In the genomic region with DNA sequence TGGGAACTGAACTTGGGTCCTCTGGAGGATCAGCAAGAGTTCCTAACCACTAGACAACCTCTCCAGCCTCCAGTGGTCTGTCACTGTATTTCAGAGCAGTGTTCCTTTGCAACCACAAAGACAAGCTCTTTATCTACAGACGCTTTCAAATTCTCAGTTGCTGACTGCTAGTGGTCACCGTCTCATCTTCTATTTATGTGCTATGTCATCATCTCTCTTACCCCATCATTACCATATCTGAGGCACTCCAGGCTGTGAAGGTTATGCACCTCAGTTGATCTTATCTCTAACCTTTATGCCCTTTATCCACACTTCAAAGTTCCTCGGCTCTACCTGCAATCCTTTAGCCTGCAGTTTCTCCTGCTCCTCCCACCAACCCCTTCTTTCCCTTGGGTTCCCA, we compare ENCODE assay signal across 27 mouse cellular contexts.
"Had no signal": no experiment of that assay in that cellular context is flagged by ENCODE, and none has a peak within 500 bp of the region (broad histone marks: within the 10 kb centered on the region; RNA-seq: fewer than 3 reads in every experiment).

No protein-coding gene starts in this region.

- H3K27me3 ChIP-seq: heart, embryonic 12.5 days; hindbrain, embryonic 12.5 days; intestine, embryonic 15.5 days; limb, embryonic 13.5 days; limb, embryonic 15.5 days; liver, embryonic 12.5 days had no signal

- H3K4me3 ChIP-seq: gastrocnemius, adult 2 months; heart, adult 2 months; heart, embryonic 10.5 days; heart, embryonic 12.5 days; hindbrain, embryonic 10.5 days; hindbrain, embryonic 12.5 days; intestine, embryonic 15.5 days; layer of hippocampus, adult 2 months; left cerebral cortex, adult 2 months; limb, embryonic 13.5 days; limb, embryonic 15.5 days; liver, embryonic 12.5 days had no signal

- H3K4me1 ChIP-seq: hindbrain, embryonic 12.5 days; intestine, embryonic 15.5 days had no signal

- H3K4me2 ChIP-seq: heart, embryonic 12.5 days; hindbrain, embryonic 12.5 days; hindbrain, embryonic 14.5 days; intestine, embryonic 15.5 days; limb, embryonic 13.5 days; limb, embryonic 15.5 days; liver, embryonic 12.5 days had no signal

- H3K36me3 ChIP-seq: hindbrain, embryonic 12.5 days; intestine, embryonic 15.5 days; limb, embryonic 13.5 days; limb, embryonic 15.5 days had no signal

- H3K27ac ChIP-seq: gastrocnemius, adult 2 months; heart, adult 2 months; heart, embryonic 10.5 days; hindbrain, embryonic 10.5 days; hindbrain, embryonic 12.5 days; hindbrain, embryonic 14.5 days; intestine, embryonic 15.5 days; layer of hippocampus, adult 2 months; left cerebral cortex, adult 2 months; limb, embryonic 13.5 days; limb, embryonic 15.5 days; liver, embryonic 12.5 days; liver, embryonic 14.5 days had no signal

- H3K9me3 ChIP-seq: heart, embryonic 10.5 days; heart, embryonic 12.5 days; hindbrain, embryonic 10.5 days; hindbrain, embryonic 12.5 days; intestine, embryonic 15.5 days; limb, embryonic 15.5 days; liver, embryonic 12.5 days had no signal

- ATAC-seq: hindbrain, embryonic 16.5 days; inflammation-experienced regulatory T-cells, adult 6 months; intestine, embryonic 15.5 days; intestine, postnatal 0 days; liver, embryonic 12.5 days had no signal

- DNase-seq: gastrocnemius, adult 2 months; gastrocnemius, postnatal 10 days; gastrocnemius, postnatal 25 days; heart, adult 2 months; heart, postnatal 10 days; heart, postnatal 4 days; kidney, adult 18-20 months; kidney, adult 8-10 months; kidney, postnatal 10 days; kidney, postnatal 25 days; kidney, postnatal 4 days; left cerebral cortex, postnatal 4 days had no signal

- H3K9ac ChIP-seq: heart, embryonic 12.5 days; hindbrain, embryonic 12.5 days; hindbrain, embryonic 14.5 days; intestine, embryonic 15.5 days; limb, embryonic 13.5 days; limb, embryonic 15.5 days; liver, embryonic 12.5 days; liver, embryonic 14.5 days had no signal
